Mouse (Mus musculus) left cerebral cortex, postnatal 25 days (tissue): ENCODE results near the gene Lrrc1. TPM values are rescaled to one million over a fixed set of nuclear protein-coding genes. Genes with fewer than 3 reads are reported as not detected.
A peak's percentile ranks its signal among the peaks of the same experiment; 100 is the strongest.

Experiments
- DNase-seq, 2 experiments: peaks; one replicate each; pipeline ENCODE4 v3.0.0; 2022; ENCODE audit warnings: low spot score in 2 of 2, mixed read lengths in 1 of 2
- intact Hi-C: fragments of 180-260 bp; cut with DNase I; formaldehyde crosslinking; loops from one replicate; pipeline ENCODE4 v1.15.1; 2025
- microRNA-seq, 2 experiments: library from miRNA; unstranded; fragments of <30 nt; microRNA quantifications; one replicate each; pipeline ENCODE4 v1.2.0; 2022
- total RNA-seq, 2 experiments: library from RNA; stranded (reverse); gene quantifications; 2 replicates each; pipeline ENCODE4 v1.2.3; 2021

The Lrrc1 gene
- total RNA-seq, 2 experiments from 2014 or later, result 4.5 to 9.2 TPM

- intact Hi-C loops, result loop anchor here (5.0 kb wide), 1 partner anchor 190 kb away; no protein-coding TSS in a partner anchor
- peak in 1 of 2 experiments; percentile 26 for DNase-seq
These were observed 137.8 kb downstream of the Lrrc1 start for GRCm38 (mm10) chr9:77406906-77407305.

GRCm38 (mm10) chr9:77404458-77404857, 140.2 kb downstream of the Lrrc1 start:
- intact Hi-C loops, result no loop called here
- no peak for DNase-seq

DNA sequence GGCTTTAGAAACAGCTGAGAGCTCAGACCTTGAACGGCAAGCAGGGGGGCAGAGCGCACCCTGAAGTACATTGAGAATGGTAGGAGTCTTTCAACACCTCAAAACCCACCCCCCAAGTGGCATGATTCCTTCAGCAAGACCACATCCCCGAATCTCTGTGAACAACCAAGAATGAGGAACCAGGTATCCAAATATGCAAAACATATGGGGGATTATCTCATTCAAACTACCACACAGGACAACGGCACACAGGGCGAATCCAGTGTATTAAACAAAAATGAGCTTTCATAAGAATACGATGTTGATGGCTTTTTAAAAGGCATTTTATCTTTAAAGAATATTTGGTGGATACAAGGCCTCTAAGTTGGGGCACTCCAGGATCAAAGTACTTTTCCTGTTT, 140.7 kb downstream of the Lrrc1 start:
- intact Hi-C loops, result no loop called here

DNA sequence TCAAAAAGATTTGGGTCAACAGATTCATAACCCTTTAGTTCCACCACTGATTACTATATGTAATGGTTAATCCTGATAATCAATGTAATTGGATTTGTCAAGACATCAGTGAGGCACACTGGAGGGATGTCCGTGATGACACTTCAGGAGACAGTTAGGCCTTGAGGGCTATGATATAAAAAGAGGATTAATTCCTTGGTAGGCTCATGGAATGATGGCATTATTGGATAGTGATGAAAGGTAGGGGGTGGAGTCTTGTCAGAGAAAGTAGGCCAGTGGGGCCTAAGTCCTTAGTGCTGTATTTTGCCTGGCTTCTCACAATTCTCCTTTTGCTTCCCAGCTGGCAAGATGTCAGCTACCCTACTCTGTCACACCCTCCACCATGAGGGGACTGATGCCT, 141.7 kb downstream of the Lrrc1 start:
- intact Hi-C loops, result no loop called here
- no peak for DNase-seq

More for the DNA sequence above, 140.7 kb downstream of the Lrrc1 start:
- no peak for DNase-seq

DNA sequence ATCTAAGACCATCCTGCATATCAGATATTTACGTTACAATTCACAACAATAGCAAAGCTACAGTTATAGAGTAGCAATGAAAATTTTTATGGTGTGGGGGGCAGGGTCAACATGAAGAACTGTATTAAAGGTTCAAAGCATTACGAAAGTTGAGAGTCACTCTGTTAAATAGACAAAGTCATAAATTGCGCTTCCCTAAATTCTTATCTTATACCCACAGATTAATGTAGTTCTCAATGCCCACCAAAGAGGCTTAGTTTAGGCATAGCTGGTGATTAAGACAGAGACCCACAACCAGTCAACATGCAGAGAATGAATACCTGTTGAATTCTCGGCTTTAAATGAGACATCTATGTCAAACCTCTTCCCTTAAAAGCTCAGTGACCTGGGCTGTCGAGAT, 144.9 kb downstream of the Lrrc1 start:
- no peak for DNase-seq
- intact Hi-C loops, result no loop called here

- intact Hi-C loops, result no loop called here
- DNase-seq, result no peak
These were observed 145.6 kb downstream of the Lrrc1 start for GRCm38 (mm10) chr9:77398856-77399631.

GRCm38 (mm10) chr9:77397027-77397426, 147.6 kb downstream of the Lrrc1 start:
- no peak for DNase-seq
- intact Hi-C loops, result no loop called here

DNA sequence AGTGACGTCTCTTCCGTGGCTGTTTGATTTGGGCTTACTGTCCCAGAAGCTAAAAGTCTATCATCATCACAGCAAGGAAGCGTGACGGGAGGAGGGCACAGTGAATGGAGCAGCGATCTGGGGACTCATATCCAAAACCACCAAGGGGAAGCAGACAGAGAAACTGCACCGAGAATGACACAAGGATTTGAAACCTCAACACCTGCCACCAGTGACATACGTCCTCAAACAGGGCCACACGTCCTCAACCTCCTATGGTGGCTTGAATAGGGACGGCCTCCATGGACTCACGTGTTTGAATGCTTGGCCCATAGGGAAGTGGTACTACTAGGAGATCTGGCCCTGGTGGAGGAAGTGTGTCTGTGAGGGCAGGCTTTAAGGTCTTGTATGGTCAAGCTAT, 153.4 kb downstream of the Lrrc1 start:
- intact Hi-C loops, result no loop called here
- DNase-seq, result no peak

GRCm38 (mm10) chr9:77388956-77389355, 155.7 kb downstream of the Lrrc1 start:
- no peak for DNase-seq

DNA sequence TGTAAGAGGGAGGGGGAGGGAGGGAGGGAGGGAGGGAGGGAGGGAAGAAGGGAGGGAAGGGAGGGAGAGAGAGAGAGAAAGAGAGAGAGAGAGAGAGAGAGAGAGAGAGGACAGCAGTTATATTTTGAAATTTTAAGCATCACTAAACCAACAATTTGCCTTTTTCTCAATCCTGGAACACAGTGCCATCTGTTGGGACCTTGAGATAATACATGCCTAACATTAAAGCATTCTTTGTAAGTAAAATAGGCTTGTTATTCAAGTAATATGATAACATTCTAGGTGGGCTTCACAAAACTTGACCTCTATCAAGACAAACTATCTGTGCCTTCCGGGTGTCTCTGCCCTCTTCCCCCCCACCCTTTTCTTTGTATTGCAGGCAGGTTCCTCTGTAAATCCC, 157.9 kb downstream of the Lrrc1 start:
- peak in 1 of 2 experiments; percentile 50 for DNase-seq

More at GRCm38 (mm10) chr9:77388956-77389355, 155.7 kb downstream of the Lrrc1 start:
- intact Hi-C loops, result loop anchor here (10.0 kb wide), 1 partner anchor 724 kb away; no protein-coding TSS in a partner anchor

GRCm38 (mm10) chr9:77385611-77386010, 159.1 kb downstream of the Lrrc1 start:
- intact Hi-C loops, result loop anchor here (10.0 kb wide), 1 partner anchor 721 kb away; no protein-coding TSS in a partner anchor
- no peak for DNase-seq

More for the DNA sequence above, 157.9 kb downstream of the Lrrc1 start:
- intact Hi-C loops, result loop anchor here (10.0 kb wide), 1 partner anchor 722 kb away; no protein-coding TSS in a partner anchor

DNA sequence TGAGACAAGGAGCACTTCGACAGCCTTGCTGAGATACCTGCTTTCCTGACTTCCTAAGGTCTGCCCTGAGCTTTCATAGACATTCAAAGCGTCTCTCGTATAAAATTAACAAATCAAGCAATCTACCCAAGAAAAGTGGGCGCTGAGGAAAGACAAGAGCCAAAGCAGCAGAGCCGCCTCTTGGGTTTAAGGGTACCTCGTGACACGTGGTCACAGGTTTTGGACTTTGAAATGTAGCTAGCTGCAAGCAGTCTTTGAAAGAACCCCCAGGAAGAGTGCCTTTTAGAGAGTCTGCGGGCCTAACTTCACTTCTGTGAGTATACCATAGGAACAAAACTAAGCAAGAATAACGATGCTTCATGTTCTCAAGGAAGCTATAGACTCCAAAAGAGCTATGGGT, 160.0 kb downstream of the Lrrc1 start:
- intact Hi-C loops, result loop anchor here (5.0 to 10.0 kb wide), 2 partner anchors 720 to 992 kb away; no protein-coding TSS in a partner anchor
- DNase-seq, result no peak

GRCm38 (mm10) chr9:77383951-77384350, 160.7 kb downstream of the Lrrc1 start:
- intact Hi-C loops, result loop anchor here (5.0 to 10.0 kb wide), 2 partner anchors 719 to 992 kb away; no protein-coding TSS in a partner anchor
- no peak for DNase-seq

- intact Hi-C loops, result loop anchor here (5.0 to 10.0 kb wide), 2 partner anchors 718 to 990 kb away; no protein-coding TSS in a partner anchor
- DNase-seq, result no peak
These were observed 162.2 kb downstream of the Lrrc1 start for GRCm38 (mm10) chr9:77382514-77382913.

- intact Hi-C loops, result loop anchor here (2.0 to 10.0 kb wide), 4 partner anchors 391 to 1111 kb away; no protein-coding TSS in a partner anchor
- DNase-seq, result peak; percentile 73 to 79
These were observed 163.1 kb downstream of the Lrrc1 start for GRCm38 (mm10) chr9:77381565-77381964.

Small RNAs within 50 kb of the gene (microRNA-seq; reads per million reads assigned to microRNA genes)
- gene Gm25250, result 0 reads per million in 2 experiments

Other genes starting within 250 kb of the Lrrc1 start
- gene Mlip, start 191.9 kb downstream of the Lrrc1 start, total RNA-seq, result 100 to 1,000 TPM; 102 to 107 TPM
- gene Klhl31, start 91.6 kb upstream of the Lrrc1 start, total RNA-seq, result under 1 TPM; 0.07 TPM
- gene Gclc, start 209.7 kb upstream of the Lrrc1 start, total RNA-seq, result 10 to 100 TPM; 41.7 to 43.8 TPM